Mouse (Mus musculus): Measurements from ENCODE around the gene Zfr2. TPM values are rescaled to one million over a fixed set of nuclear protein-coding genes. Genes with fewer than 3 reads are reported as not detected.

Gene Zfr2
- total and polyA plus RNA-seq, 3 experiments = 0.81 to 1.4 TPM; not detected in 1

- no peak within 1 kb of the TSS for H3K27ac ChIP-seq (ENCODE audit: control insufficient read depth, low read depth, low read length)
- H3K4me3 ChIP-seq (ENCODE audit: control insufficient read depth in 1 of 2, insufficient read depth in 1 of 2, low read depth in 2 of 2, low read length in 2 of 2) = no peak within 1 kb of the TSS
- no peaks in the 10 kb centered on the region for H3K27me3 ChIP-seq (ENCODE audit: control insufficient read depth in 1 of 2, insufficient read depth in 2 of 2, low read length in 2 of 2)
Measured at GRCm38 (mm10) chr10:81201807-81202758, 30.9 kb upstream of the Zfr2 start, which contains the start of gene Nmrk2. Gene Nmrk2 (minus strand): TSS chr10:81202051.

GRCm38 (mm10) chr10:81202978-81203720 lies 29.8 kb upstream of the Zfr2 start:
- peak; percentile 83 for DNase-seq (ENCODE audit: low read depth, low spot score)
- Histone ChIP-seq H3K9ac (ENCODE audit: control insufficient read depth, low read depth, low read length, poor library complexity, severe bottlenecking) (no peak overlapping the region), H3K27me3 (ENCODE audit: control insufficient read depth in 1 of 2, insufficient read depth in 2 of 2, low read length in 2 of 2) (no peaks in the 10 kb centered on the region)
- TF ChIP-seq CTCF (IDR thresholded peaks at IDR 0.05 in 2 of 3, conservative IDR thresholded peaks at IDR 0.05 in 1 of 3; ENCODE audit: control insufficient read depth in 1 of 3, insufficient read depth in 1 of 3, low read depth in 2 of 3, low read length in 3 of 3, poor library complexity in 1 of 3, severe bottlenecking in 1 of 3) = peak; percentile 10 to 42 (median 39); a peak in 5 of 6 replicates
- TF ChIP-seq ELF1 (IDR thresholded peaks at IDR 0.05; ENCODE audit: low read depth, low read length) = no peak
- TF ChIP-seq CHD2 (IDR thresholded peaks at IDR 0.05; ENCODE audit: low read length) = no peak
- TF ChIP-seq ZNF384 (IDR thresholded peaks at IDR 0.05; ENCODE audit: low read depth, low read length) = no peak
- peak; percentile 46 for TF ChIP-seq SMC3 (IDR thresholded peaks at IDR 0.05; ENCODE audit: low read depth, low read length)
- TF ChIP-seq RCOR1 (IDR thresholded peaks at IDR 0.05; ENCODE audit: low read depth, low read length) = no peak
- no peak for TF ChIP-seq NRF1 (IDR thresholded peaks at IDR 0.05; ENCODE audit: insufficient read depth, low read depth, low read length, poor library complexity, severe bottlenecking)
- TF ChIP-seq MEF2A (IDR thresholded peaks at IDR 0.05; ENCODE audit: extremely low read depth, insufficient replicate concordance, low read depth, low read length, poor library complexity, severe bottlenecking) = no peak
- TF ChIP-seq MXI1 (IDR thresholded peaks at IDR 0.05; ENCODE audit: low read depth, low read length) = peak; percentile 63; the same call in 1 of the 2 replicates
- peak; percentile 37; the same call in 1 of the 2 replicates for TF ChIP-seq SIN3A (IDR thresholded peaks at IDR 0.05; ENCODE audit: low read length)
- TF ChIP-seq KAT2A (conservative IDR thresholded peaks at IDR 0.05; ENCODE audit: low read depth, low read length) = no peak
- no peak for TF ChIP-seq BHLHE40 (IDR thresholded peaks at IDR 0.05; ENCODE audit: borderline replicate concordance, low read depth, low read length)
- TF ChIP-seq MAFK (IDR thresholded peaks at IDR 0.05; ENCODE audit: borderline replicate concordance, low read depth, low read length) = no peak
- no peak for TF ChIP-seq TCF12 (IDR thresholded peaks at IDR 0.05; ENCODE audit: low read depth, low read length)
- TF ChIP-seq MYB (IDR thresholded peaks at IDR 0.05; ENCODE audit: low read depth, low read length) = no peak
- no peak for TF ChIP-seq HCFC1 (IDR thresholded peaks at IDR 0.05; ENCODE audit: low read depth, low read length)
- TF ChIP-seq JUND (IDR thresholded peaks at IDR 0.05; ENCODE audit: low read depth, low read length) = no peak
- TF ChIP-seq E2F4 (IDR thresholded peaks at IDR 0.05; ENCODE audit: borderline replicate concordance, low read depth, low read length) = no peak
- no peak; the same call in 1 of the 2 replicates for TF ChIP-seq MAZ (IDR thresholded peaks at IDR 0.05; ENCODE audit: low read depth, low read length)
- TF ChIP-seq POLR2AphosphoS5 (IDR thresholded peaks at IDR 0.05; ENCODE audit: borderline replicate concordance, low read depth, low read length) = no peak
- TF ChIP-seq CHD1 (IDR thresholded peaks at IDR 0.05; ENCODE audit: low read depth, low read length) = no peak
- TF ChIP-seq ETS1 (IDR thresholded peaks at IDR 0.05; ENCODE audit: low read depth, low read length) = no peak
- TF ChIP-seq EP300 (IDR thresholded peaks at IDR 0.05; ENCODE audit: low read depth in 1 of 2, low read length in 2 of 2) = no peak; a peak in 1 of 4 replicates

More at GRCm38 (mm10) chr10:81201807-81202758, 30.9 kb upstream of the Zfr2 start, which contains the start of gene Nmrk2:
- no peaks in the 10 kb centered on the region; a peak in 1 of 4 replicates for H3K36me3 ChIP-seq (ENCODE audit: control insufficient read depth in 1 of 2, insufficient read depth in 2 of 2, low read length in 2 of 2)
- TF ChIP-seq EP300 (IDR thresholded peaks at IDR 0.05; ENCODE audit: low read depth in 1 of 2, low read length in 2 of 2) (no peak), TCF12 (IDR thresholded peaks at IDR 0.05; ENCODE audit: low read depth, low read length) (no peak), KAT2A (conservative IDR thresholded peaks at IDR 0.05; ENCODE audit: low read depth, low read length) (no peak), ZKSCAN1 (IDR thresholded peaks at IDR 0.05; ENCODE audit: low read depth, low read length) (no peak), JUND (IDR thresholded peaks at IDR 0.05; ENCODE audit: low read depth, low read length) (no peak), RCOR1 (IDR thresholded peaks at IDR 0.05; ENCODE audit: low read depth, low read length) (no peak), BHLHE40 (IDR thresholded peaks at IDR 0.05; ENCODE audit: borderline replicate concordance, low read depth, low read length) (no peak), POLR2AphosphoS2 (IDR thresholded peaks at IDR 0.05; ENCODE audit: low read length) (no peak), ETS1 (IDR thresholded peaks at IDR 0.05; ENCODE audit: low read depth, low read length) (no peak), ELF1 (IDR thresholded peaks at IDR 0.05; ENCODE audit: low read depth, low read length) (no peak), GATA1 (IDR thresholded peaks at IDR 0.05; ENCODE audit: low read depth, low read length) (no peak)
- peaks cover 0 to 6% of the 10 kb centered on the region in 2 experiments; a peak in 1 of 4 replicates for H3K4me1 ChIP-seq (ENCODE audit: control insufficient read depth in 1 of 2, insufficient read depth in 2 of 2, low read length in 2 of 2)
- H3K79me2 ChIP-seq (ENCODE audit: control insufficient read depth, insufficient read depth, low read length, poor library complexity) = no peaks in the 10 kb centered on the region
- no peak for DNase-seq (ENCODE audit: low read depth, low spot score)
- H3K9me3 ChIP-seq (replicated peaks; ENCODE audit: insufficient read depth, low read length) = no peaks in the 10 kb centered on the region
- H3K9ac ChIP-seq (ENCODE audit: control insufficient read depth, low read depth, low read length, poor library complexity, severe bottlenecking) = no peak within 1 kb of the TSS

More at GRCm38 (mm10) chr10:81202978-81203720, 29.8 kb upstream of the Zfr2 start:
- no peaks in the 10 kb centered on the region for H3K9me3 ChIP-seq (replicated peaks; ENCODE audit: insufficient read depth, low read length)
- H3K79me2 ChIP-seq (ENCODE audit: control insufficient read depth, insufficient read depth, low read length, poor library complexity) = no peaks in the 10 kb centered on the region
- peaks cover 0 to 6% of the 10 kb centered on the region in 2 experiments; a peak in 1 of 4 replicates for H3K4me1 ChIP-seq (ENCODE audit: control insufficient read depth in 1 of 2, insufficient read depth in 2 of 2, low read length in 2 of 2)
- no peaks in the 10 kb centered on the region; a peak in 1 of 4 replicates for H3K36me3 ChIP-seq (ENCODE audit: control insufficient read depth in 1 of 2, insufficient read depth in 2 of 2, low read length in 2 of 2)
- no peak overlapping the region for H3K4me3 ChIP-seq (ENCODE audit: control insufficient read depth in 1 of 2, insufficient read depth in 1 of 2, low read depth in 2 of 2, low read length in 2 of 2)
- H3K27ac ChIP-seq (ENCODE audit: control insufficient read depth, low read depth, low read length) = no peak overlapping the region

All from MEL (cell line).